ENCODE assay signal across 19 mouse cellular contexts in the genomic region with DNA sequence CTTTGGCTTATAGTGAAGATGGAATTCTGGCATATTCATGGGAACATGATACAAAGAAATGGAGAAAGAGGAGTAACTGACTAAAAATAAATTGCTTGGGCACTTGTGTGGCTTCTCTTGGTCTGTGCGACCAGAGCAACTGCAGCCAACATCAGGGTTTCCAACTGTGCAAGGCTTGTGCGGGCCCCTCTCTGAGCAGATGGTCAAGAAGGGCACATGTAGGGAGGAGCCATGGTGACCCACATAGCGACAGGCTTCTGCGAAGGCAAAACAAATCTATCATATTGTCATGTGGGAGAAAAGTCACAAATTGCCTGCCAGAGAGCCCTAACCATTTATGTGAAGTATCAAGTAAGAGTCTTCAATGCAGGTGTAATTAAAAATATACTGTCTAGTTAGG.
DNase-seq lines count a peak whose midpoint lies in the region; ATAC-seq lines count a peak whose summit lies in the region.
"Had no signal": no experiment of that assay in that cellular context is flagged by ENCODE, and none has a peak within 500 bp of the region (broad histone marks: within the 10 kb centered on the region; RNA-seq: fewer than 3 reads in every experiment).

No protein-coding gene starts in this region.

- H3K36me3 ChIP-seq in hindbrain, embryonic 16.5 days (ENCODE audit: control insufficient read depth, insufficient read depth, low read length), result no peaks in the 10 kb centered on the region
- H3K36me3 ChIP-seq: liver, embryonic 12.5 days; lung, embryonic 15.5 days; midbrain, embryonic 15.5 days had no signal

- peak; percentile 81; the same call in 1 of the 2 replicates for ATAC-seq in hindbrain, embryonic 16.5 days
- ATAC-seq: forebrain, embryonic 16.5 days; liver, embryonic 12.5 days; midbrain, embryonic 15.5 days had no signal

- H3K27me3 ChIP-seq in hindbrain, embryonic 16.5 days (replicated peaks; ENCODE audit: control insufficient read depth, insufficient read depth, low read length), result no peaks in the 10 kb centered on the region
- H3K27me3 ChIP-seq: liver, embryonic 12.5 days; lung, embryonic 15.5 days; midbrain, embryonic 15.5 days had no signal

- intact Hi-C loops in gastrocnemius, postnatal 14 days (cut with DNase I; ENCODE audit: low total_unique reads), result no loop called here

- no peak overlapping the region for H3K4me3 ChIP-seq in hindbrain, embryonic 16.5 days (ENCODE audit: low read length)
- H3K4me3 ChIP-seq: erythroblast, embryonic 14.5 days; liver, embryonic 12.5 days; lung, embryonic 15.5 days; midbrain, embryonic 15.5 days had no signal

- no peak overlapping the region for H3K27ac ChIP-seq in hindbrain, embryonic 16.5 days (ENCODE audit: low read depth, low read length)
- H3K27ac ChIP-seq: liver, embryonic 12.5 days; lung, embryonic 15.5 days; midbrain, embryonic 15.5 days had no signal

- no peaks in the 10 kb centered on the region for H3K4me1 ChIP-seq in hindbrain, embryonic 16.5 days (ENCODE audit: control insufficient read depth, insufficient read depth, low read depth, low read length)
- H3K4me1 ChIP-seq: liver, embryonic 12.5 days; midbrain, embryonic 15.5 days had no signal

- WGBS in hindbrain, embryonic 16.5 days, result 63% methylated on average over 4 of the region's 4 CpGs

- H3K9me3 ChIP-seq in hindbrain, embryonic 16.5 days (ENCODE audit: control insufficient read depth, low read length), result no peaks in the 10 kb centered on the region
- H3K9me3 ChIP-seq: liver, embryonic 12.5 days; lung, embryonic 15.5 days; midbrain, embryonic 15.5 days had no signal

- H3K9ac ChIP-seq in hindbrain, embryonic 16.5 days (ENCODE audit: low read depth, low read length), result no peak overlapping the region
- H3K9ac ChIP-seq: liver, embryonic 12.5 days; lung, embryonic 15.5 days; midbrain, embryonic 15.5 days had no signal

- DNase-seq in gastrocnemius, postnatal 14 days, result peak; percentile 11
- DNase-seq in gastrocnemius, postnatal 10 days, result no peak
- DNase-seq in cerebellum, adult 11 months, result peak; percentile 88
- peak; percentile 97 for DNase-seq in cerebellum, adult 9-11 months
- no peak for DNase-seq in layer of hippocampus, adult 8-10 months (ENCODE audit: low spot score in 2 of 2)
- no peak for DNase-seq in lung, postnatal 25 days (ENCODE audit: low spot score)
- DNase-seq: adrenal gland, postnatal 14 days; B cell, adult 2 months; heart, postnatal 14 days; kidney, postnatal 4 days; right cerebral cortex, adult 18-20 months; thymus, adult 18-20 months had no signal

- no peak overlapping the region for H3K4me2 ChIP-seq in hindbrain, embryonic 16.5 days (ENCODE audit: low read length)
- H3K4me2 ChIP-seq: heart, embryonic 11.5 days; liver, embryonic 12.5 days; lung, embryonic 15.5 days; midbrain, embryonic 15.5 days had no signal

Comparison
In these comparisons a context has a peak if more than half of its experiments do, and no peak if none do; other contexts are left out.
1. DNase-seq: peak in gastrocnemius, postnatal 14 days (single experiment), cerebellum, adult 11 months (single experiment) and cerebellum, adult 9-11 months (single experiment); none in gastrocnemius, postnatal 10 days (single experiment), layer of hippocampus, adult 8-10 months (0 of 2) and lung, postnatal 25 days (single experiment).